Mouse (Mus musculus) lung, postnatal 0 days (tissue): Measurements from ENCODE around the gene Cemip. TPM values are rescaled to one million over a fixed set of nuclear protein-coding genes. Genes with fewer than 3 reads are reported as not detected.

ENCODE experiments used
- ATAC-seq: fragments of 200-750 bp; cut with Nextera tagmentation; 2 replicates; pipeline ENCODE4 v1.8.0; 2017; ENCODE audit warnings: moderate library complexity
- DNase-seq: peaks from one replicate; pipeline ENCODE4 v3.0.0-alpha.2; 2016; ENCODE audit warnings: low spot score
- H3K27ac ChIP-seq: fragments of 300-500 bp; sonication (generic); 2 replicates; pipeline ENCODE4 v1.5.1; 2014; ENCODE audit warnings: antibody characterized with exemption, mild to moderate bottlenecking, low read length, mixed read lengths
- H3K27me3 ChIP-seq: fragments of 300-500 bp; sonication (generic); replicated peaks from 2 replicates; pipeline ENCODE4 v1.6.1; 2014; ENCODE audit warnings: low read length, mixed read lengths; ENCODE audit not compliant: insufficient read depth
- H3K36me3 ChIP-seq: fragments of 300-500 bp; sonication (generic); 2 replicates; pipeline ENCODE4 v1.6.1; 2014; ENCODE audit warnings: low read length, mixed read lengths; ENCODE audit not compliant: insufficient read depth
- H3K4me1 ChIP-seq: fragments of 300-500 bp; sonication (generic); 2 replicates; pipeline ENCODE4 v1.6.1; 2014; ENCODE audit warnings: antibody characterized with exemption, low read depth, low read length, mixed read lengths; ENCODE audit not compliant: insufficient read depth
- H3K4me2 ChIP-seq: fragments of 300-500 bp; sonication (generic); replicated peaks from 2 replicates; pipeline ENCODE4 v1.6.1; 2014; ENCODE audit warnings: low read depth, mild to moderate bottlenecking, low read length, moderate library complexity, mixed read lengths
- H3K4me3 ChIP-seq: fragments of 300-500 bp; sonication (generic); 2 replicates; pipeline ENCODE4 v1.5.1; 2014; ENCODE audit warnings: low read depth, low read length
- H3K9ac ChIP-seq: fragments of 300-500 bp; sonication (generic); replicated peaks from 2 replicates; pipeline ENCODE4 v1.6.1; 2014; ENCODE audit warnings: low read depth, mild to moderate bottlenecking
- H3K9me3 ChIP-seq: fragments of 300-500 bp; sonication (generic); 2 replicates; pipeline ENCODE4 v1.6.1; 2016; ENCODE audit warnings: low read length, mixed read lengths
- CTCF ChIP-seq: IDR thresholded peaks from 2 replicates; pipeline ENCODE4 v1.5.1; 2016; ENCODE audit warnings: antibody characterized with exemption, mild to moderate bottlenecking
- EP300 ChIP-seq: IDR thresholded peaks from 2 replicates; pipeline ENCODE4 v1.6.1; 2016; ENCODE audit warnings: antibody characterized with exemption, mild to moderate bottlenecking, control low read depth
- WGBS: fragments of 180-500 bp; shearing (Covaris S2); extraction: QIAGEN DNeasy Blood & Tissue Kit; methylation state at CpG from one replicate; pipeline ENCODE4 v1.1.7; 2014; 5-methylcytosine and 5-hydroxymethylcytosine counted together
- polyA plus RNA-seq: library from polyadenylated mRNA; unstranded; fragments of >200 nt; fragmentation: Nextera tagmentation; extraction: Ambion mirVana; gene quantifications from 2 replicates; pipeline ENCODE4 v1.2.1, GENCODE M21; 2015

Cemip gene
- polyA plus RNA-seq, 1 experiment from 2014 or later, result 0.57 TPM

GRCm38 (mm10) chr7:83913995-83914394 is 172.3 kb downstream of the Cemip start:
- no peak for TF ChIP-seq CTCF
- no peak for TF ChIP-seq EP300
- no peak for DNase-seq
- 0 out of 2 replicates have a peak, but pooled peaks have one; percentile 2 for ATAC-seq
- no peaks in the 10 kb centered on the region for H3K9me3 ChIP-seq
- no peaks in the 10 kb centered on the region for H3K36me3 ChIP-seq
- H3K4me1 ChIP-seq, result no peaks in the 10 kb centered on the region
- no peak overlapping the region for H3K9ac ChIP-seq
- H3K27ac ChIP-seq, result peak overlapping the region; percentile 28; the same call in 1 of the 2 replicates
- no peak overlapping the region for H3K4me3 ChIP-seq
- H3K4me2 ChIP-seq, result no peak overlapping the region
- H3K27me3 ChIP-seq, result no peaks in the 10 kb centered on the region
- 65% methylated on average over 9 of the region's 9 CpGs for WGBS

- no peak for TF ChIP-seq CTCF
- peak; percentile 77 for TF ChIP-seq EP300
- no peak overlapping the region for H3K4me2 ChIP-seq
- ATAC-seq, result peak; percentile 90
- DNase-seq, result peak; percentile 84
- 58% methylated on average over 6 of the region's 6 CpGs for WGBS
- H3K9me3 ChIP-seq, result no peaks in the 10 kb centered on the region
- no peaks in the 10 kb centered on the region for H3K27me3 ChIP-seq
- no peak overlapping the region for H3K4me3 ChIP-seq
- H3K4me1 ChIP-seq, result no peaks in the 10 kb centered on the region
- H3K36me3 ChIP-seq, result no peaks in the 10 kb centered on the region
- no peak overlapping the region for H3K9ac ChIP-seq
- peak overlapping the region; percentile 28; the same call in 1 of the 2 replicates for H3K27ac ChIP-seq
These were observed 172.8 kb downstream of the Cemip start for GRCm38 (mm10) chr7:83913405-83913932.

GRCm38 (mm10) chr7:83911909-83912308 is 174.4 kb downstream of the Cemip start:
- Histone ChIP-seq H3K36me3 (no peaks in the 10 kb centered on the region), H3K9ac (no peak overlapping the region), H3K4me2 (no peak overlapping the region), H3K4me1 (no peaks in the 10 kb centered on the region), H3K27ac (no peak overlapping the region), H3K27me3 (no peaks in the 10 kb centered on the region), H3K9me3 (no peaks in the 10 kb centered on the region), H3K4me3 (no peak overlapping the region)
- 61% methylated on average over 3 of the region's 3 CpGs for WGBS
- TF ChIP-seq EP300 (no peak), CTCF (no peak)
- ATAC-seq (no peak), DNase-seq (no peak)

GRCm38 (mm10) chr7:83904831-83905230 is 181.5 kb downstream of the Cemip start:
- Histone ChIP-seq H3K9me3 (no peaks in the 10 kb centered on the region), H3K27ac (no peak overlapping the region), H3K4me2 (no peak overlapping the region), H3K4me3 (no peak overlapping the region), H3K4me1 (no peaks in the 10 kb centered on the region), H3K36me3 (no peaks in the 10 kb centered on the region), H3K9ac (no peak overlapping the region), H3K27me3 (no peaks in the 10 kb centered on the region)
- no peak for TF ChIP-seq CTCF
- TF ChIP-seq EP300, result no peak
- 77% methylated on average over 3 of the region's 3 CpGs for WGBS
- ATAC-seq (no peak), DNase-seq (no peak)

GRCm38 (mm10) chr7:83902296-83903145 is 183.8 kb downstream of the Cemip start:
- no peaks in the 10 kb centered on the region for H3K9me3 ChIP-seq
- H3K9ac ChIP-seq, result no peak overlapping the region
- H3K36me3 ChIP-seq, result peaks cover 11% of the 10 kb centered on the region; the same call in 1 of the 2 replicates
- 43% methylated on average over 5 of the region's 5 CpGs for WGBS
- H3K4me2 ChIP-seq, result no peak overlapping the region
- H3K4me3 ChIP-seq, result no peak overlapping the region
- no peaks in the 10 kb centered on the region; the same call in 1 of the 2 replicates for H3K4me1 ChIP-seq
- DNase-seq (no peak), ATAC-seq (no peak)
- TF ChIP-seq EP300 (no peak), CTCF (no peak)
- no peaks in the 10 kb centered on the region for H3K27me3 ChIP-seq
- no peak overlapping the region for H3K27ac ChIP-seq

- 0 out of 2 replicates have a peak, but pooled peaks have one; percentile 25 for TF ChIP-seq EP300
- TF ChIP-seq CTCF, result 0 out of 2 replicates have a peak, but pooled peaks have one; percentile 14
- 38% methylated on average over 4 of the region's 4 CpGs for WGBS
- no peaks in the 10 kb centered on the region for H3K27me3 ChIP-seq
- ATAC-seq, result peak; percentile 75
- no peaks in the 10 kb centered on the region for H3K9me3 ChIP-seq
- no peak overlapping the region for H3K4me3 ChIP-seq
- H3K4me2 ChIP-seq, result no peak overlapping the region
- H3K27ac ChIP-seq, result peak overlapping the region; percentile 28; the same call in 1 of the 2 replicates
- DNase-seq, result peak; percentile 60
- peaks cover 13% of the 10 kb centered on the region; the same call in 1 of the 2 replicates for H3K36me3 ChIP-seq
- H3K9ac ChIP-seq, result no peak overlapping the region
- H3K4me1 ChIP-seq, result no peaks in the 10 kb centered on the region; the same call in 1 of the 2 replicates
These were observed 184.9 kb downstream of the Cemip start for GRCm38 (mm10) chr7:83901425-83901824.
